Mouse (Mus musculus) cerebellum, adult 18-20 months (tissue): Measurements from ENCODE around the gene Papola.

ENCODE experiments used
- DNase-seq, 2 experiments: peaks; one replicate each; pipeline ENCODE4 v3.0.0; 2021

Gene Papola

GRCm38 (mm10) chr12:105784196-105784999 is at the start of gene Papola:
Gene Papola, plus strand, starts transcription at chr12:105784694.
- peak; percentile 86 to 89 for DNase-seq

- DNase-seq, result no peak
These were observed 49.1 kb upstream of the Papola start for GRCm38 (mm10) chr12:105735226-105735888.

GRCm38 (mm10) chr12:105735889-105736251 is 48.6 kb upstream of the Papola start:
- no peak for DNase-seq

- DNase-seq, result no peak
These were observed 46.0 kb upstream of the Papola start for GRCm38 (mm10) chr12:105738316-105739096.

GRCm38 (mm10) chr12:105739656-105740055 is 44.8 kb upstream of the Papola start:
- DNase-seq, result no peak

- DNase-seq, result no peak
These were observed 36.4 kb upstream of the Papola start for GRCm38 (mm10) chr12:105748114-105748513.

GRCm38 (mm10) chr12:105753813-105754212 is 30.7 kb upstream of the Papola start:
- no peak for DNase-seq

- no peak for DNase-seq
These were observed 26.5 kb upstream of the Papola start for GRCm38 (mm10) chr12:105757816-105758497.

GRCm38 (mm10) chr12:105758911-105759310 is 25.6 kb upstream of the Papola start:
- DNase-seq, result no peak

GRCm38 (mm10) chr12:105759849-105760478 is 24.5 kb upstream of the Papola start:
- DNase-seq, result no peak

- no peak for DNase-seq
These were observed 23.3 kb upstream of the Papola start for GRCm38 (mm10) chr12:105761171-105761570.

- DNase-seq, result no peak
These were observed 22.9 kb upstream of the Papola start for GRCm38 (mm10) chr12:105761629-105762028.

GRCm38 (mm10) chr12:105769700-105770099 is 14.8 kb upstream of the Papola start:
- no peak for DNase-seq

- DNase-seq, result no peak
These were observed 9.6 kb upstream of the Papola start for GRCm38 (mm10) chr12:105774871-105775270.

GRCm38 (mm10) chr12:105777651-105778050 is 6.8 kb upstream of the Papola start:
- no peak for DNase-seq

GRCm38 (mm10) chr12:105785000-105785774 is 693 bp downstream of the Papola start:
- DNase-seq, result peak in 1 of 2 experiments; percentile 70

GRCm38 (mm10) chr12:105786113-105786512 is 1.6 kb downstream of the Papola start:
- no peak for DNase-seq

- no peak for DNase-seq
These were observed 3.1 kb downstream of the Papola start for GRCm38 (mm10) chr12:105787626-105788025.

- no peak for DNase-seq
These were observed 5.4 kb downstream of the Papola start for GRCm38 (mm10) chr12:105789885-105790284.

- no peak for DNase-seq
These were observed 10.4 kb downstream of the Papola start for GRCm38 (mm10) chr12:105794896-105795295.

GRCm38 (mm10) chr12:105798001-105798400 is 13.5 kb downstream of the Papola start:
- DNase-seq, result no peak

GRCm38 (mm10) chr12:105805790-105806189 is 21.3 kb downstream of the Papola start:
- no peak for DNase-seq
